Mouse (Mus musculus) CH12.LX (cell line): ENCODE measurements at regions not wholly inside any gene's neighbourhood (a gene's known extent, or its start where the extent isn't known, plus 50 kb on each side); places are given as distances from the start of the nearest gene placed in this dataset.

Experiments used
- DNase-seq: peaks from one replicate; pipeline ENCODE4 v3.0.0-alpha.2; 2013; ENCODE audit errors: extremely low read depth
- H3K27ac ChIP-seq: 2 replicates; pipeline ENCODE4 v1.5.1; 2012; ENCODE audit warnings: low read depth, mild to moderate bottlenecking, control low read depth, moderate library complexity; ENCODE audit not compliant: insufficient read depth
- H3K27me3 ChIP-seq: replicated peaks from 2 replicates; pipeline ENCODE3; 2012; ENCODE audit warnings: inconsistent platforms
- H3K36me3 ChIP-seq, 2 experiments: replicated peaks in 1 of 2; 2 replicates each; pipeline versions ENCODE3 to v1.6.1; 2012; ENCODE audit warnings: inconsistent platforms in 1 of 2, low read length in 1 of 2, mild to moderate bottlenecking in 1 of 2, mixed read lengths in 1 of 2, moderate library complexity in 1 of 2; ENCODE audit not compliant: control insufficient read depth in 1 of 2, insufficient read depth in 1 of 2
- H3K4me1 ChIP-seq, 2 experiments: 2 replicates each; pipeline ENCODE4 v1.6.1; 2012; ENCODE audit warnings: inconsistent platforms in 1 of 2, moderate library complexity in 1 of 2; ENCODE audit not compliant: insufficient read depth in 2 of 2, control insufficient read depth in 1 of 2
- H3K4me2 ChIP-seq: 2 replicates; pipeline ENCODE4 v1.6.1; 2012; ENCODE audit warnings: low read depth, mild to moderate bottlenecking, control low read depth; ENCODE audit not compliant: poor library complexity, insufficient read depth, severe bottlenecking
- H3K4me3 ChIP-seq, 3 experiments: fragments of 150-350 bp in 1 of 3; sonication (generic) in 1 of 3; replicated peaks in 1 of 3; 2 replicates each; pipeline versions ENCODE3 to v1.5.1; 2011 to 2012; ENCODE audit warnings: low read depth in 2 of 3, low read length in 2 of 3, mild to moderate bottlenecking in 2 of 3, moderate library complexity in 2 of 3, control low read depth in 1 of 3, improper control_type of control experiment in 1 of 3, inconsistent platforms in 1 of 3, mixed read lengths in 1 of 3; ENCODE audit not compliant: poor library complexity in 1 of 3
- H3K79me2 ChIP-seq: replicated peaks from 2 replicates; pipeline ENCODE4 v1.6.1; 2012; ENCODE audit warnings: mild to moderate bottlenecking, moderate library complexity; ENCODE audit not compliant: control insufficient read depth, poor library complexity, insufficient read depth, severe bottlenecking; ENCODE audit errors: extremely low read depth
- H3K9ac ChIP-seq: 2 replicates; pipeline ENCODE4 v1.6.1; 2012; ENCODE audit warnings: low read depth, mild to moderate bottlenecking, control low read depth, moderate library complexity; ENCODE audit not compliant: insufficient read depth
- H3K9me3 ChIP-seq: replicated peaks from 2 replicates; pipeline ENCODE3; 2012; ENCODE audit warnings: low read length, inconsistent platforms, mixed read lengths
- CHD2 ChIP-seq: IDR thresholded peaks from 2 replicates; pipeline ENCODE4 v1.6.1; 2011; ENCODE audit warnings: low read length, improper control_type of control experiment
- ELF1 ChIP-seq: IDR thresholded peaks from 2 replicates; pipeline ENCODE4 v1.6.1; 2014; ENCODE audit warnings: low read depth, mild to moderate bottlenecking, inconsistent platforms, low read length, improper control_type of control experiment
- EP300 ChIP-seq: IDR thresholded peaks from 2 replicates; pipeline ENCODE4 v1.6.1; 2011; ENCODE audit warnings: low read length, improper control_type of control experiment
- GABPA ChIP-seq: IDR thresholded peaks from 2 replicates; pipeline ENCODE4 v1.6.1; 2012; ENCODE audit warnings: low read depth, low read length, improper control_type of control experiment, inconsistent platforms; ENCODE audit not compliant: insufficient replicate concordance
- HCFC1 ChIP-seq: IDR thresholded peaks from 2 replicates; pipeline ENCODE4 v1.6.1; 2012; ENCODE audit warnings: low read depth, mild to moderate bottlenecking, inconsistent platforms, low read length, improper control_type of control experiment
- JUN ChIP-seq: IDR thresholded peaks from 2 replicates; pipeline ENCODE4 v1.6.1; 2011; ENCODE audit warnings: low read depth, mild to moderate bottlenecking, low read length, improper control_type of control experiment, moderate library complexity; ENCODE audit not compliant: insufficient read depth
- JUND ChIP-seq: conservative IDR thresholded peaks from 2 replicates; pipeline ENCODE4 v1.6.1; 2011; ENCODE audit warnings: low read depth, low read length, improper control_type of control experiment
- MAFK ChIP-seq: IDR thresholded peaks from 2 replicates; pipeline ENCODE4 v1.6.1; 2011; ENCODE audit warnings: low read length, improper control_type of control experiment; ENCODE audit not compliant: insufficient replicate concordance
- MAX ChIP-seq: IDR thresholded peaks from 2 replicates; pipeline ENCODE4 v1.6.1; 2011; ENCODE audit warnings: low read length, improper control_type of control experiment
- MAZ ChIP-seq: IDR thresholded peaks from 2 replicates; pipeline ENCODE4 v1.6.1; 2012; ENCODE audit warnings: low read depth, mild to moderate bottlenecking, inconsistent platforms, low read length, improper control_type of control experiment, moderate library complexity
- MXI1 ChIP-seq: IDR thresholded peaks from 2 replicates; pipeline ENCODE4 v1.6.1; 2011; ENCODE audit warnings: mild to moderate bottlenecking, low read depth, low read length, improper control_type of control experiment
- NRF1 ChIP-seq: IDR thresholded peaks from 2 replicates; pipeline ENCODE4 v1.6.1; 2014; ENCODE audit warnings: low read depth, mild to moderate bottlenecking, inconsistent platforms, low read length, improper control_type of control experiment, moderate library complexity
- PAX5 ChIP-seq: IDR thresholded peaks from 2 replicates; pipeline ENCODE4 v1.6.1; 2012; ENCODE audit warnings: low read length, inconsistent platforms, mixed read lengths
- POLR2AphosphoS2 ChIP-seq: IDR thresholded peaks from 2 replicates; pipeline ENCODE4 v1.6.1; 2011; ENCODE audit warnings: low read depth, low read length, improper control_type of control experiment
- RAD21 ChIP-seq: IDR thresholded peaks from 2 replicates; pipeline ENCODE4 v1.6.1; 2011; ENCODE audit warnings: low read depth, mild to moderate bottlenecking, low read length, improper control_type of control experiment, moderate library complexity
- SIN3A ChIP-seq: IDR thresholded peaks from 2 replicates; pipeline ENCODE4 v1.6.1; 2012; ENCODE audit warnings: low read length, improper control_type of control experiment, inconsistent platforms
- UBTF ChIP-seq: IDR thresholded peaks from 2 replicates; pipeline ENCODE4 v1.6.1; 2012; ENCODE audit warnings: low read depth, mild to moderate bottlenecking, inconsistent platforms, low read length, improper control_type of control experiment, moderate library complexity
- ZKSCAN1 ChIP-seq: IDR thresholded peaks from 2 replicates; pipeline ENCODE4 v1.6.1; 2012; ENCODE audit warnings: low read depth, inconsistent platforms, low read length, improper control_type of control experiment, borderline replicate concordance
- ZNF384 ChIP-seq: IDR thresholded peaks from 2 replicates; pipeline ENCODE4 v1.6.1; 2012; ENCODE audit warnings: low read depth, low read length, improper control_type of control experiment, inconsistent platforms
- dilution Hi-C: fragments of 300-500 bp; cut with MboI; formaldehyde crosslinking; loops from 2 replicates; pipeline ENCODE4 v1.14.3; 2020; ENCODE audit warnings: low sequenced_read_pairs; ENCODE audit not compliant: extremely low pct_unique_long_range_greater_than_20kb, extremely low pct_ligation_motif_present
- in situ Hi-C: fragments of 300-500 bp; cut with MboI; formaldehyde crosslinking; loops from 3 replicates; pipeline ENCODE4 v1.14.3; 2019; ENCODE audit warnings: low sequenced_read_pairs, low pct_ligation_motif_present, low pct_unique_long_range_greater_than_20kb, mixed read lengths

DNA sequence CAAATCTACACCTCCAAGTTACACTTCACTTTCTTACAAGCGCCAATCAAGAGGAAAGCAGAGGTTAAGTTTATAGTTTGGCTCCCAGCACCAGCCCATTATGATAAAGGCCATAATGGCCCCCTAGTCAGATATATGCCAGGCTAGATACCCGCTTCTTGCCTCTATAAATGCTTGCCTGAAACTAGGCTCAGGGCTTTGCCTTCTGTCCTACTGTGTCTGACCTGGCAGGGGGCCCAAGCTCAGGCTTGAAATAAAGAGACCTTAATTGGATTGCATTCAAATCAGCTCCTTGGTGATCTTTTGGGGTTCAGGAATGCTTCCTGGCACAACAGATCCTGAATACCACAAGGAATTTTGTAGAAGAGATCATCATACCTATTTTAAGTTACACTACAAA lies 66.8 kb upstream of the Tspan8 start:
- Histone ChIP-seq H3K36me3 (no peaks in the 10 kb centered on the region), H3K4me3 (no peak overlapping the region), H3K27me3 (no peaks in the 10 kb centered on the region), H3K27ac (no peak overlapping the region), H3K79me2 (no peaks in the 10 kb centered on the region), H3K9me3 (no peaks in the 10 kb centered on the region), H3K9ac (no peak overlapping the region), H3K4me1 (no peaks in the 10 kb centered on the region), H3K4me2 (no peak overlapping the region)
- no peak for DNase-seq
- dilution Hi-C loops (no loop called here), in situ Hi-C loops (no loop called here)
- TF ChIP-seq MXI1, result no peak
- TF ChIP-seq ZKSCAN1, result no peak
- TF ChIP-seq NRF1, result no peak
- TF ChIP-seq PAX5, result no peak
- TF ChIP-seq MAZ, result no peak
- TF ChIP-seq CHD2, result no peak
- no peak for TF ChIP-seq JUND
- TF ChIP-seq RAD21, result no peak
- TF ChIP-seq HCFC1, result no peak
- TF ChIP-seq MAX, result no peak
- TF ChIP-seq GABPA, result no peak
- TF ChIP-seq JUN, result no peak
- no peak for TF ChIP-seq EP300
- TF ChIP-seq ELF1, result no peak
- TF ChIP-seq POLR2AphosphoS2, result no peak
- no peak for TF ChIP-seq MAFK
- TF ChIP-seq SIN3A, result no peak
- TF ChIP-seq ZNF384, result no peak

DNA sequence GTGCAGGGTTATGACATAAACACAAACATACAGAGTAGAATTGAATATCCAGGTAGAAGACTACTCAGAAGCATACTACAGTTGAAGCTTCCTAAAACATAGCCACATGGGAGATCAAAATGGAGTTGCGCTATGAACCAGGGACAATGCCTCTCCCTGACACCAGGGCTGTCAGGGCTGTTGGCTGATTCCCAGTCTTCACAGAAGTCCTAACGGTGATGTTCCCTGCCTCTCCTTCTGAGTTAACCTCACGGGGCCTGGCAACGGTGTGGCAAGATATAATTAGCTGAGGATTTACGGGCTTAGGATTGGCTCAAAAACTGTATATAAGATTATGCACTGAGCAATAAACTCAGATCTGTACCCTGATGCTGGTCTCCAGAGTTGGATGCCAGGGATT lies 66.4 kb upstream of the Tspan8 start:
- no peaks in the 10 kb centered on the region for H3K36me3 ChIP-seq
- H3K9me3 ChIP-seq, result no peaks in the 10 kb centered on the region
- TF ChIP-seq UBTF, result no peak
- TF ChIP-seq ZNF384, result no peak
- H3K4me1 ChIP-seq, result no peaks in the 10 kb centered on the region
- no peak for DNase-seq
- dilution Hi-C loops, result no loop called here
- in situ Hi-C loops, result no loop called here
- no peaks in the 10 kb centered on the region for H3K79me2 ChIP-seq
- no peak overlapping the region for H3K4me2 ChIP-seq
- H3K27me3 ChIP-seq, result no peaks in the 10 kb centered on the region
- H3K9ac ChIP-seq, result no peak overlapping the region
- no peak overlapping the region for H3K4me3 ChIP-seq
- no peak overlapping the region for H3K27ac ChIP-seq
